Mouse (Mus musculus): Measurements from ENCODE around the gene Sorbs1.

DNA sequence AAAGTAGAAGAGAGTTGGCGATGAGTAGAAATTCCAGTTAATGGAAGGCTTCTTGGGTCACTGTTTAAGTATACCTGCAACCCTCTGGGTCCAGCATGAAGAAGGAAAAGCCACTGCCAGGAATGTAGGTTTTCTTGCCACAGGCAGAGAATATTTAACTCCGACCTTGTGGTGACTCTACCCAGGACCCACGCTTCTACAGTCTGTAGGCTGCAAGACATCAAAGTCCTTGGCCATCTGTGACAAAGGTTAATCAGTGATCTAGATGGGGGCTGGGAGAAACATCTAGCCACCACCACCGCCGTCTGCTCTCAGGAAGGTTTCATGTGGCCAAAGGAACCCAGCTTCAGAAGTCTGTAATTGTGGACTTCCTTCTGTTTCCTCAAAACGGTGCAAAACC is 99.2 kb downstream of the Sorbs1 start:
- TF ChIP-seq EP300 (optimal IDR thresholded peaks at IDR 0.05) (no peak), CTCF (IDR thresholded peaks at IDR 0.05; ENCODE audit: low read depth) (no peak)

Measured in stomach, postnatal 0 days (tissue).